Mouse (Mus musculus) forebrain, postnatal 0 days (tissue): ENCODE measurements around the gene Slf2. TPM values are rescaled to one million over a fixed set of nuclear protein-coding genes. Genes with fewer than 3 reads are reported as not detected.

Experiments
- ATAC-seq: fragments of 200-750 bp; cut with Nextera tagmentation; 2 replicates; pipeline ENCODE4 v1.8.0; 2017; ENCODE audit warnings: mild to moderate bottlenecking, moderate library complexity
- DNase-seq: peaks from one replicate; pipeline ENCODE4 v3.0.0-alpha.2; 2015
- H3K27ac ChIP-seq: fragments of 300-500 bp; sonication (generic); 2 replicates; pipeline ENCODE4 v1.5.1; 2014; ENCODE audit warnings: low read depth, mild to moderate bottlenecking, antibody characterized with exemption, low read length, moderate library complexity, mixed read lengths
- H3K27me3 ChIP-seq: fragments of 300-500 bp; sonication (generic); 2 replicates; pipeline ENCODE4 v1.6.1; 2014; ENCODE audit warnings: mild to moderate bottlenecking, low read length, mixed read lengths; ENCODE audit not compliant: insufficient read depth
- H3K36me3 ChIP-seq: fragments of 300-500 bp; sonication (generic); 2 replicates; pipeline ENCODE4 v1.6.1; 2014; ENCODE audit warnings: mild to moderate bottlenecking, moderate library complexity; ENCODE audit not compliant: insufficient read depth
- H3K4me1 ChIP-seq: fragments of 300-500 bp; sonication (generic); 2 replicates; pipeline ENCODE4 v1.6.1; 2014; ENCODE audit warnings: antibody characterized with exemption; ENCODE audit not compliant: insufficient read depth
- H3K4me2 ChIP-seq: fragments of 300-500 bp; sonication (generic); 2 replicates; pipeline ENCODE4 v1.6.1; 2014; ENCODE audit warnings: low read depth, mild to moderate bottlenecking, moderate library complexity
- H3K4me3 ChIP-seq: fragments of 300-500 bp; sonication (generic); 2 replicates; pipeline ENCODE4 v1.5.1; 2014; ENCODE audit warnings: low read depth, low read length, mixed read lengths
- H3K9ac ChIP-seq: fragments of 300-500 bp; sonication (generic); 2 replicates; pipeline ENCODE4 v1.6.1; 2014; ENCODE audit warnings: mild to moderate bottlenecking
- H3K9me3 ChIP-seq: fragments of 300-500 bp; sonication (generic); 2 replicates; pipeline ENCODE4 v1.6.1; 2016; ENCODE audit warnings: low read length
- CTCF ChIP-seq: sonication (generic); IDR thresholded peaks from 2 replicates; pipeline ENCODE4 v1.5.1; 2016; ENCODE audit warnings: antibody characterized with exemption, control low read depth, low read depth
- WGBS: fragments of 180-500 bp; shearing (Covaris S2); extraction: QIAGEN DNeasy Blood & Tissue Kit; methylation state at CpG from one replicate; pipeline ENCODE4 v1.1.7; 2014; 5-methylcytosine and 5-hydroxymethylcytosine counted together
- polyA plus RNA-seq: library from polyadenylated mRNA; unstranded; fragments of >200 nt; fragmentation: Nextera tagmentation; extraction: Ambion mirVana; gene quantifications from 2 replicates; pipeline ENCODE4 v1.2.1, GENCODE M21; 2015
- total RNA-seq: library from RNA; depleted of rRNA; stranded (reverse); fragments of >200 nt; gene quantifications from 2 replicates; pipeline ENCODE4 v1.2.3, GENCODE M21; 2014

The Slf2 gene
- total and polyA plus RNA-seq, 2 experiments from 2014 or later = 16.1 to 50.0 TPM

DNA sequence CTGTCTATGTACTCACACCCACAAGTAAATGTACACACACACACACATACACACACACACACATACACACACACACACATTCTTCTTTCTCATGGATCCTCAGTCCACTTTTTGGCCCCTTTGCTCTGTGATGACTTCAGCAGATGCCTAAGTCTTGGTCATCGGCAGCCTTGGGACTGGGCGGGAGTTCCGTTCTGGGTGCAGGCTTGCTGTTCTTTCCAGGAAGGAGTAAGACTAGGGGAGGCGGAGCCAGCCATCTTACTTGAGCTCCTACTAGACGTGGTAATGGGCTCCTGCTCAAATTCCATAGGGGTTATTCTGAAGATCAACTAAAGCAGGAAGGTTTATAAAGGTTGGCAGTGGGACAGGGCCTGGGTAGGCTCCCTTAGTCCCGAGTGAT, 89.4 kb downstream of the Slf2 start:
- H3K27ac ChIP-seq = no peak overlapping the region
- no peaks in the 10 kb centered on the region for H3K27me3 ChIP-seq
- H3K9me3 ChIP-seq = no peaks in the 10 kb centered on the region
- H3K4me1 ChIP-seq = peaks cover 17% of the 10 kb centered on the region
- no peak overlapping the region for H3K4me2 ChIP-seq
- no peak for DNase-seq
- TF ChIP-seq CTCF = no peak
- no peak overlapping the region for H3K9ac ChIP-seq
- peaks cover 9% of the 10 kb centered on the region; the same call in 1 of the 2 replicates for H3K36me3 ChIP-seq
- no peak for ATAC-seq
- no peak overlapping the region for H3K4me3 ChIP-seq
- WGBS = 68% methylated on average over 6 of the region's 6 CpGs

DNA sequence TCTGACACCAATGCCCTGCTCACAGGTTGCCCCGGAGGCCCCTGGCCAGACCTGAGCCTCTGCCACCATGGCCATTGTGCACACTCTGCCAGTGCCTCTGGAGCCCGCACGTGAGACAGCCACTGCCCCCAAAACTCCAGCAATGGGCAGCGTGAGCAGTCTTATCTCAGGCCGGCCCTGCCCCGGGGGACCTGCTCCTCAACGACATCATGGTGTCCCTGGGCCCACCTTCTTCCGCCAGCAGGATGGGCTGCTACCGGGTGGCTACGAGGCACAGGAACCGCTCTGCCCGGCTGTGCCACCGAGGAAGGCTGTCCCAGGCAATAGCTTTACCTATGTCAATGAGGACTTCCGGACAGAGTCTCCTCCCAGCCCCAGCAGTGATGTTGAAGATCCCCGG, 90.4 kb downstream of the Slf2 start:
- H3K27me3 ChIP-seq = no peaks in the 10 kb centered on the region
- H3K4me3 ChIP-seq = no peak overlapping the region
- H3K4me1 ChIP-seq = peaks cover 7% of the 10 kb centered on the region
- no peaks in the 10 kb centered on the region for H3K9me3 ChIP-seq
- WGBS = 93% methylated on average over 15 of the region's 15 CpGs
- DNase-seq (no peak), ATAC-seq (no peak)
- H3K36me3 ChIP-seq = peaks cover 17% of the 10 kb centered on the region
- H3K4me2 ChIP-seq = no peak overlapping the region
- H3K27ac ChIP-seq = no peak overlapping the region
- no peak for TF ChIP-seq CTCF
- no peak overlapping the region for H3K9ac ChIP-seq

DNA sequence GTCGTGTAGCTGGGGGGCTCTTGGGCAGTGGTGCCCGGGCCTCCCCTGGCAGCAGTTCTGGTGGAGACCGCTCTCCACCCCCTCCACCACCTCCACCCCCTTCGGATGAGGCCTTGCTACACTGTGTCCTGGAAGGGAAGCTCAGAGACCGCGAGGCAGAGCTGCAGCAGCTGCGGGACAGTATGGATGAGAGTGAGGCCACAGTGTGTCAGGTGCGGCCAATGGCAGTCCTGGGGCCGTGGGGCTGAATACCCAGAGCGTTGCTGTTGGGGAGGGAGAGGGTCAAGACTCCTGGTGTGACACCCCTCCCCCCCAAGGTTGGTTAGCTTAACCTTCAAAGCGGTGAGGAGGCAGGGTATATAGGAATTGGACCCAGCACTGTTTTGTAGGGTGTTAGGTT, 93.0 kb downstream of the Slf2 start:
- no peak for TF ChIP-seq CTCF
- 89% methylated on average over 11 of the region's 11 CpGs for WGBS
- H3K9ac ChIP-seq = no peak overlapping the region
- no peaks in the 10 kb centered on the region for H3K27me3 ChIP-seq
- DNase-seq (no peak), ATAC-seq (no peak)
- H3K4me1 ChIP-seq = no peaks in the 10 kb centered on the region
- no peak overlapping the region for H3K4me3 ChIP-seq
- no peak overlapping the region for H3K27ac ChIP-seq
- H3K36me3 ChIP-seq = peaks cover 29% of the 10 kb centered on the region
- H3K9me3 ChIP-seq = no peaks in the 10 kb centered on the region
- no peak overlapping the region for H3K4me2 ChIP-seq

DNA sequence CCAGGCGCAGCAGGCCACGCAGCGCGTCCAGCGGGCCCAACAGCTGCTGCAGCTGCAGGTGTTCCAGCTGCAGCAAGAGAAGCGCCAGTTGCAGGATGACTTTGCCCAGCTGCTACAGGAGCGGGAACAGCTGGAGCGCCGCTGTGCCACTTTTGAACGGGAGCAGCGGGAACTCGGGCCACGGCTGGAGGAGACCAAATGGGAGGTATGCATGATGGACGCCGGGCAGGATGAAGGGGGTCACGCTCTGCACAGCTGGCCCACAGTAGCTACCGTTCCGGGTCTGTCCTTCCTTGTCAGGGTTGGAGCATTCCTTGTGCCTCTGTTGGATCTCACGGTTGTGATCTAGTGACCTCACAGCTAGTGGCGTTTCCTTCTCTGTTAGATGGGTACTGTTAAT, 93.8 kb downstream of the Slf2 start:
- TF ChIP-seq CTCF = no peak
- no peaks in the 10 kb centered on the region for H3K9me3 ChIP-seq
- H3K4me3 ChIP-seq = no peak overlapping the region
- no peak overlapping the region for H3K4me2 ChIP-seq
- WGBS = 91% methylated on average over 20 of the region's 20 CpGs
- H3K36me3 ChIP-seq = peaks cover 29% of the 10 kb centered on the region
- DNase-seq (no peak), ATAC-seq (no peak)
- H3K27me3 ChIP-seq = no peaks in the 10 kb centered on the region
- H3K9ac ChIP-seq = no peak overlapping the region
- H3K27ac ChIP-seq = no peak overlapping the region
- H3K4me1 ChIP-seq = no peaks in the 10 kb centered on the region

DNA sequence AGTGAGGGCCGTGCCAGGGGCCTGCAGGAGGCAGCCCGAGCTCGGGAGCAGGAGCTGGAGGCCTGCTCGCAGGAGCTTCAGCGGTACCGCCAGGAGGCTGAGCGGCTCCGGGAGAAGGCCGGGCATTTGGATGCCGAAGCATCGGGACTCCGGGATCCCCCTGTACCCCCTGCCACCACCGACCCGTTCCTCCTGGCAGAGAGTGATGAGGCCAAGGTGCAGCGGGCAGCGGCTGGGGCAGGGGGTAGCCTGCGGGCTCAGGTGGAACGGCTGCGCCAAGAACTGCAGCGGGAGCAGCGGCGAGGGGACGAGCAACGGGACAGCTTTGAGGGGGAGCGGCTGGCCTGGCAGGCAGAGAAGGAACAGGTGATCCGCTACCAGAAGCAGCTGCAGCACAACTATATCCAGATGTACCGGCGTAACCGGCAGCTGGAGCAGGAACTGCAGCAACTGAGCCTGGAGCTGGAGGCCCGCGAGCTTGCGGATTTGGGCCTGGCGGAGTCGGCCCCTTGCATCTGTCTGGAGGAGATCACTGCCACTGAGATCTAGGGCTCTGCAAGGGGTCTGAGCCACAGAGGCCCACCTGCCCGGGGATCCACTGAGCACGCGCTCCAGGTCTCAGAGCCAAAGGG, 95.1 kb downstream of the Slf2 start:
- Histone ChIP-seq H3K27ac (no peak overlapping the region), H3K4me3 (no peak overlapping the region), H3K4me2 (no peak overlapping the region), H3K9ac (no peak overlapping the region), H3K27me3 (no peaks in the 10 kb centered on the region), H3K4me1 (0 out of 2 replicates have a peak, but pooled peaks cover 5% of the 10 kb centered on the region), H3K9me3 (no peaks in the 10 kb centered on the region), H3K36me3 (peaks cover 29% of the 10 kb centered on the region)
- ATAC-seq = no peak
- TF ChIP-seq CTCF = no peak
- 93% methylated on average over 37 of the region's 37 CpGs for WGBS
- DNase-seq = no peak

DNA sequence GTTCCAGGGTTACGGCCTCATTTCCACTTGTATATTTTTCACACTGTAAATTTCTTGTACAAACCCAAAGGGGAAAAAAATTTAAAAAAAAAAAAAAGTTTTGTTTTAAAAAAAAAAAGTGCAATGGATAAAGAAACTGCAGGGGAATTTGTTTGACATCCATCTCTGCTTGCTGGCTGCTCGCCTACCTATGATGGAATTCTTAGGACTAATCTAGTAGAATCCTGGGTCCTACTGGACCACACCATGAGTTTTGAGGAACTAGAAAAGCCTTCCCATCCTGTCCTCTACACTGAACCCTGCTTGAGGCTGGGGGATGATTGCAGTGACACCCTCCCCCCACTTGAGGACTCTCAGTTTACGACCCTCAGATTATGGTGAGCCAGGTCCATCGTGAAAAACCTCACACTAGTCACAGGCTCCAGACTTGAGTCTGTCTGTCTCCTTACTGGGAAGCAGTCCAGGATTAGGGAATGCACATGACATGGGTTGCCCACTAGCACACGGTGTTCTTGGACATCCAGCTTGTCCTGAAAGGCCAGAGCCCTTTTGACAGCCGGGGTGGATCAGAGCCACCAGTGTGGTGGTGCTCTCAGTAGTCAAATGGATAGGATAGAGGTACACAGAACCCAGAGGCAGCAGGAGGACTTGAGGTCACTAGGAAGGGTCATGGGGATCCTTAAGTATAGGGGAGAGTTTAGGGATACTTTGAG, 96.2 kb downstream of the Slf2 start:
- 0 out of 2 replicates have a peak, but pooled peaks cover 5% of the 10 kb centered on the region for H3K4me1 ChIP-seq
- no peak for TF ChIP-seq CTCF
- WGBS = 82% methylated on average over 6 of the region's 6 CpGs
- H3K36me3 ChIP-seq = peaks cover 29% of the 10 kb centered on the region
- ATAC-seq (no peak), DNase-seq (no peak)
- no peaks in the 10 kb centered on the region for H3K27me3 ChIP-seq
- no peak overlapping the region for H3K4me3 ChIP-seq
- no peaks in the 10 kb centered on the region for H3K9me3 ChIP-seq
- no peak overlapping the region for H3K4me2 ChIP-seq
- no peak overlapping the region for H3K27ac ChIP-seq
- no peak overlapping the region for H3K9ac ChIP-seq

DNA sequence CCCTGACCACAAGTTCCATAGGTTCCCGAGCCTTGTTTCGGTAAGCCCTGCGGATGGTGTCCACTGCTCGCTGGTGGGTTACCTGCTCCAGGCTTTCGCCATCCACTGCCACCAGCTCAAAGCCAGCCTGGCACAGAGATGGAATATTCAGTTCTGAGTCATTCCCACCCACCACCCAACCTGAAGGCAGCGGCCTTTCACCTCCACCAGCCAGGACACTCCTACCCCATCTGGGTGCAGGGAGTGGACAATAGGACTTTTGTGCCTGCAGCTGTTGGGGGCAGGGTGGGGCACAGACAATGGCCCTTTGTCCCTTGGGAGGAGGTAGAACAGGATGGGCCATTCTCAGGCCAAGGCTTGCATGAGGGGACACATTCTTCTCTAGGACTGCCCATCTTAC, 96.9 kb downstream of the Slf2 start:
- no peak overlapping the region for H3K9ac ChIP-seq
- TF ChIP-seq CTCF = no peak
- H3K36me3 ChIP-seq = peaks cover 29% of the 10 kb centered on the region
- DNase-seq (no peak), ATAC-seq (no peak)
- WGBS = 83% methylated on average over 6 of the region's 6 CpGs
- no peak overlapping the region for H3K4me2 ChIP-seq
- H3K27ac ChIP-seq = no peak overlapping the region
- no peaks in the 10 kb centered on the region for H3K9me3 ChIP-seq
- no peaks in the 10 kb centered on the region for H3K27me3 ChIP-seq
- H3K4me3 ChIP-seq = no peak overlapping the region
- H3K4me1 ChIP-seq = 0 out of 2 replicates have a peak, but pooled peaks cover 5% of the 10 kb centered on the region
